Mouse (Mus musculus) bone marrow macrophage, adult 2 months (primary cell): Measurements from ENCODE around the gene Aff3.

Experiments used
- CTCF ChIP-seq: IDR thresholded peaks from 2 replicates; pipeline ENCODE4 v1.5.1; 2012; ENCODE audit warnings: low read depth, mild to moderate bottlenecking, low read length, moderate library complexity
- POLR2A ChIP-seq: IDR thresholded peaks from 2 replicates; pipeline ENCODE4 v1.6.1; 2012; ENCODE audit warnings: mild to moderate bottlenecking, low read depth, low read length, borderline replicate concordance

- no peak for TF ChIP-seq CTCF
- TF ChIP-seq POLR2A, result no peak
These were observed 276.3 kb downstream of the Aff3 start for GRCm38 (mm10) chr1:38388466-38388865.
